Mouse (Mus musculus) lung, postnatal 0 days (tissue): ENCODE measurements at regions not wholly inside any gene's neighbourhood (a gene's known extent, or its start where the extent isn't known, plus 50 kb on each side); places are given as distances from the start of the nearest gene placed in this dataset.

Experiments used
- CTCF ChIP-seq: IDR thresholded peaks from 2 replicates; pipeline ENCODE4 v1.5.1; 2016; ENCODE audit warnings: antibody characterized with exemption, mild to moderate bottlenecking
- EP300 ChIP-seq: IDR thresholded peaks from 2 replicates; pipeline ENCODE4 v1.6.1; 2016; ENCODE audit warnings: antibody characterized with exemption, mild to moderate bottlenecking, control low read depth

DNA sequence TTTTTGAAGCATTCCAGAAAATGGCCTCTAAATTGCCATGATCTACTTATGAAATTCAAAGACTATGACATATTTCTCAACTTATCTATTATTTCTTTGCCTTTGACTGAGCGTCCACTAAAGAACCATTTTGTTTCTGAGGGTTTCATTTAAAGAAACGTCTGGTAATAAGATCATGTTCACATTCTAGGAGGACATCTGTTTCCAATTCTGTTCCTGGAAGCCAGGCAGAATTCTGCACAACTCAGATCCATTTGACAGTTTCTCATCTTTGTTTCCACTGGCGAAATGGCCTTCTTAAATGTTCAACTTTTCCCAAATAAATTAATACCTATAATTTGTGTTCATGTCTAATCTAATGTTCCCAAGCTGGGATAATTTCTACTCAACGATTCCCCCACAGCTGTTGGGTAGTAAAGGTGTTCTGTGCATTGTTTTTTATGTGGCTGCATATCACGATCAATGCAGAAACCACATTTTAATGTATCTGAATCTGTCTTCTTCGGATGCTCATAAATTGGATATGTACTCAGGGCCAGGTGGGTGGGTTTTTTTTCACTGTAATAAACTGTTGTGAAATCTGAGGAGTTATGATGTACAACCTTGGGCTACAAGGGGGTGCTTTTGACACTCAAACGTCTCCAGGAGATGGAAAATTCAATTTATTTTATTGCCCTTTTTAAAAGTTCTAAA lies 470.6 kb downstream of the Kctd12 start:
- no peak for TF ChIP-seq CTCF
- no peak for TF ChIP-seq EP300
